Mouse (Mus musculus) left cerebral cortex, adult 11 months (tissue): Measurements from ENCODE around the gene Fbxw27.
A peak's percentile ranks its signal among the peaks of the same experiment; 100 is the strongest.
"Not testable (repeated sequence)": the region's sequence is repeated elsewhere in the genome, so short reads cannot be mapped to it uniquely, and the experiment has no call there.

Experiments used
- DNase-seq: peaks from one replicate; pipeline ENCODE4 v3.0.0; 2022; ENCODE audit warnings: low spot score

Gene Fbxw27

DNA sequence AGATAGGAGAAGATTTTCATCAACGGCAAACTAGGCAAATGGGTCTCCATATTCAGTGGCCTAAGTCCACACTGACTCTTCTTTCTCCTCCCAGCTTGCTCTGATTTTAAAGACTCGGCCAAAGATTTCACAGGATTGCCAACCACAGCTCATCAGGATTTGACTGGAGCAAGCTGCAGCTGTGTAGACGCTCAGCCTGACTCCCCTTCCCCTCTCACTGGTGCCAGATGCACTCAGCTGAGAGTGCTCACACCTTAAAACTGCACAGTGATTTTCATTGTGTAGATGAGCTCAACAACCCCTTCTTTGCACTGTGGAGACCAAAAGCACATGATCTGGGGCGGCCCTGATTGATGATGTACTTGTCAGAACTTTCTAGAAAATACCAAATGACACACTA, at the start of gene Fbxw27:
Gene Fbxw27, minus strand, starts transcription at position 101 of the 400 bp plus-strand sequence.
- DNase-seq, result not testable (repeated sequence)

DNA sequence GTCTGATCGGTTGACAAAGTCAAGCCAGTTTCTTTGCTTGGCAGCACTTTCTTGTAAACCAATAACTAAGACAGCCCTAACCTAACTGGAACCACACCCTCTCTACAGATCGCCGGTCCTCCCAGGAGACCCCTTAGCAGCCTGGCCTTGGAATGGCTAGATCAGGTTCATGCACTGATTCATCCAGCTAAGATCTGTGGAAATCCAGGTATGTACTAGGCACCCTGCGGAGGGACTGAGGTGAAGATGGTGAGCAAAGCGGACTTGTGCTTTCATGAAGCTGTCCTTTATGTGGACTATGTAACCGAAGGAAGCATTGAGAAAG, 42.6 kb upstream of the Fbxw27 start:
- no peak for DNase-seq

DNA sequence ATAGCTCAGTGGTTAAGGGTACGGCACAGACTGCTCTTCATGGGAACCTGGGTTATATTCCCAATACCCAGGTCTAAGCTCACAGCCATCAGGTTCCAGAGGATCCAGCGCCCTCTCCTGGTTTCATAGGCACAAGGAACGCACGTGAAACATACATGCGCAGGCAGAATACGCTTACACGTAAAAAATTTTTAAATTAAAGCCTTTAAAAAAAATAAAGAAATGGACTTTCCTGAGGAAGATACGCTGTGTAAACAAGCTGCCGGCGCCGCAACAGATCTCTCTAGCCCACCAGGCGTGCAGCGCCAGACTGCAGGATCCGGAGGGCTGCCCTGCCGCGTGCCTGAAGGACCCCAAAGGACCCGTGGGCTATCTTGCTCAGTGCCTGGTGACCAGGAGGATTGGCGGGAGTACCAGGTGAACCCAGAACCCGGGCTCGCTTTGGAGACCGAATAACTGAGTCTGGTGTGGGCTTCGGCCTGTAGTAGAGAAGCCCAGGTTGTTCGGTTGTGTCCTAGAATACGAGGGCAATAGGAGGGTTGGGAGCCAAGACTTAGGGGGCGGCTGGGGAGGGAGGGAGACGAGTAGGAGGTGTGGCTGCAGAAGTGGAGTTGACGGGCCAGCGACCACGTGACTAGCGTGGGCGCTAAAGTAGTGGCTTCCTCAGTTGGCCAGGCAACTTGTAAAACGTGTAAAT, 42.1 kb upstream of the Fbxw27 start, which contains the start of gene Nme6:
Gene Nme6, plus strand, starts transcription at position 359 of the 697 bp plus-strand sequence.
- DNase-seq, result peak; percentile 73

DNA sequence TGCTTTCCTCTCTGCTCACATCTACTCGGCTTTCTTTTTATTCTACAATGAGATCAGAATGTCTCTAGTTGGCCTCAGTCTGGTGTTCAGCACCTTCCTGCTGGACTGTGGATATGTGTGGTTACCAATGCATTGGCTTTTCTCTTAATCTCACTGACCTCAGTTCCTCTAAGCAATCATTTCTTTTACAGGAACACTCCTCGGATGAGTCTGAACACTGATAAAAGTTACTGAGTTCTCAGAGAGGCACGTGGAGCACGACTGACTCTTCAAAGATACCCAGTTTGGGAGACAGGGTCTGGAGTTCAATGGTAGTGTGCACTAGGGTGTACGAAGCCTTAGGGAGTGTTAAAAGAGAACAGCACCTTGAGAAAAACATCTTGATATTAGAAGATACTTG, 35.7 kb upstream of the Fbxw27 start:
- DNase-seq, result no peak

DNA sequence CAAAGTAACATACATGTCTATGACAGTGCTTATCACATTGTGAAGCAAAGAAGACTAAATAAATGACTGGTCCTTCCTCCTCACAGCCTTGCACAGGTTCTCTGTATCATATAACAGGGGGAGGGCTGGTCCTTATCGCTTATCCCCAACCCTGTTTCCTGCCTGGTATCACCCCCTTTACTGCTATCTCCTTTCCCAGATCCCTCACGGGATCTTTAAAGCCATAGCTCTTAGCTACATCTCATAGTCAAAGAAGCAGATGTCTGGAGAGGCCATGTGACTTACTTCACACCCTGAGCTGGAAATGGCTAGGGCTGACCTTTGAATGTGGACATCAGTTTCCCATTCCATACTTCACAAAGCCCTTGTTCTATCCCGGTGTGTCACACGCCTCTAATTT, 35.3 kb upstream of the Fbxw27 start:
- DNase-seq, result no peak

DNA sequence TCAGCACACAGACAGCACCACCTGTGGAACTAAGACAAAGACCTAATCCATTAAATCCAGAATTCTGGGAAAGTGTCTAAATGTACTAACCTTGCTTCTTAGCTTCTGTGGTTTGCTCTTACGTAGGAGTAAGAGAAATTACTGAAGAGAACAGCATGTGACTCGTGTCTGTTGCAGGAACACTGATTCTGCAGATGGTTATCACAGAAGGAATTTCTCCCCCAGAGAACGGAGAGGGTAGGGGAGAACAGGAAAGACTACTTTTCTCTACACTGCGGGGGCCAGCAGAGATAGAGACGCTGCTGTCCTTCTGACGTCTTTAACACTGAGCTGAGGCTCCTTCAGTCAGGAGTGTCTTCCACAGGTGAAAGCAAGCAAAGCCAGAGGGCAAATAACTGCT, 25.9 kb upstream of the Fbxw27 start:
- no peak for DNase-seq

DNA sequence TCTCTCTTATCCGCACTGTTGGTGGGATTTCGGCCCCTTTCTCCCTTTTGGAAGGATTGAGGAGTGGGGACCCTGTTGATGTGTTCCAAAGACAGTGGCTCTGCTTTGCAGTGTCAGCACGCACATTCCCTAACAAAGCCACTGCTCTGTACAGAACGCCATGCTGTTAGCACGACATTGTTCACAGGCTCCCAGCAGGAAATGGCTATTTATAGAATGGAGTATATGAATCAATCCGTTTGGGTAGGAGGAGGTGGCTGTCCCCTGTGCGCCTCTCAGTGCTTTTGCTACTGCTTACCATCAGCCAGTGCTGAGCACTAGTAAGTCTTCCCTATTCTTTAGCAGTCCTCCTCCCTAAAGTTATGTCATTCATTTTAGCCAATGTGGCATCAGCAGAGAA, 23.0 kb upstream of the Fbxw27 start:
- DNase-seq, result no peak

DNA sequence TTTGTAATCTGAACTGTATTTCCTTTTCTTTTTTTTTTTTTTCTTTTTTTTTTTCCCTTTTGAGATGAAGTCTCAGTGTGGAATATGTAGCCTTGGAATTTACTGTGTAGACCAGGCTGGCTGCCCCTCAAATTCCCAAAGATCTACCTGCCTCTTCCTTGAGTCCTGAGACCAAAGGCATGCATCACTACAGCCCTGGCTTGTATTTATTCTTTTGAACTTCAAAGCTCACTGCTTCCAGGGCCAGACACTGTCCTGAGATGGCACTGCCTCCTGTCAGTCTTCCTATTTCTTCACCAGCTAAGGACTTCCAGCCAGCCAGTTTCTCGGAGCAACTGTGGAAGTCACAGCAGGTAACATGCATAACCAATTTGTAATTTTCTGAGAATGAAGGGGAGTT, 21.5 kb upstream of the Fbxw27 start, which contains the start of gene Spink8:
Gene Spink8, plus strand, starts transcription at position 301 of the 400 bp plus-strand sequence.
- DNase-seq, result no peak

DNA sequence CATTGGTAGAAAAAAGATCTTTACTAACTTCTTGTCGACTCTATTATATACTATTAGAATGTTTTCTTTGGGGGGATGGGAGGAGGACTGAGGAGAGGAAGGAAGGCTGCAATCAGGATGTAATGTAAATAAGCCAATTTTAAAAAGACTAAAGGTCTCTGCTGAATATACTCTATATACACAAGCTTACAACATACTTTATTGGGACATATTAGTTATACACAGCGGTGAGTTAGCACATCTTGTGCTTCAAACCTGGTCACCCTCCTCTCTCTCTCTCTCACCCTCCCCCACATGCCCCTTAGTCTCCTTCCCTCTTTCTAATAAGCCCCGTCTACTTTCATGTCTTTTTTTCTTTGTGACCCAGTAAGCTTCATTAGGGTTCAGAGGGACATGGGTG, 17.4 kb upstream of the Fbxw27 start:
- no peak for DNase-seq

DNA sequence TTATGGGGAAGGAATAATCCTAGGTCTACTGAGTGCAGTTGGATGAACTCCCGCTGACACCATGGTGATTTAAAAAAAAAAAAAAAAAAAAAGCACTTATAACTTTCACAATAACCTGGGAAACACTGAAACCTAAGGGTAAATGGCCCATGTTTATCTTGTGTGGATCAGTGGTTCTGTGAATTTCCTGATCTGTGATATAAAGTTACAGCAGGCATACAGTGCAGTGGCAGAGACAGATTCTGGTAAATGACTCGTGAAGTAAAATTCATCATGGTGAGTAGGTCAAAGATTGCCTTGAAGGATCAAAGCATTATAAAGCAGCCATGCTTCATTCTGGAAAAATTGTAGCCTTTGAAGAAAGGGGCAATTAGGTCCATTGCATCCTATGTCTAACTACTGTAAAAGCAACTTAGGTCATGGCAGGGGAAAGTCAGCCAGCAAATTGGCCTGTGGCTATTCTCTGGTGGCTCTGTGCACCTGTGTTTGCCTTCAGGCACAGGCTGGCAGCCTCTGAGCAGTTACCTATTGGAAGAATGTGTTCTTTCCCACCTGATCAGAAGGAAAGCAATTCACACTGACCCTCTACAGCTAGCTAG, 16.3 kb upstream of the Fbxw27 start:
- DNase-seq, result no peak

DNA sequence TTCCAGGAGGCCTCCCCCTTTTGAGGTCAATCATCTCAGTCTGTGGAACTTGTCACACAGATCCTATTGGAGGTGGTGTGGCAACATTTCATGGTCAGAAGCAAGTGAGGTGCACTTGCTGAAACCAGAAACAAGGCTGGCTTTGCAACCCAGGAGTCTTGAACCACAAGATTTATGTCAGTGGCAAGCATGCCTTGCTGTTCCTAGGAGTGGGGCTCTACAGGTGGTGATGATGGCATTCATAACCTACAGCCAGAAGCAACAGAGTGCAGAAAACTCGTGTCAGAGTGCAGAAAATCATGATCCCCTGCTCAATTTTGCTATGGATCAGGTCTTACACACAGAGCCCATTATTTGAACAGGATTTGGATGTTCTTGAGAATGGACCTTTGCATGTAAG, 15.8 kb upstream of the Fbxw27 start:
- no peak for DNase-seq

DNA sequence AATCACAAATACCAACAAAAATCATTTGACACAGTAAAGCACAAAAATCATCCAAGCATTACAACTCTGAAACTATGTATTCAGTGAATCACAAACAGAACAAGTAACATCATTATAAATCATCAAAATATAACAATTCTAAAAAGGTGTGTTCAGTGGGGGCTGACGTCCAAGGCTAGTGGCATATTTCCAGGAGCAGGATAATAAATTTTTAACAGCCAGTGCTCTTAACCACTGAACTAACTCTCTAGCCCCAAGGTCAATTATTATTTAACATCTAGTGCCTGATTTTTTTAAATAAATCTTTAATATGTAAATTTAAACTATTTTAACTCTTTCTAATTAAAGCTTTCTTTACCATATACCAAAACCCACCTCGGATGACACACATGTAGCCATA, 15.1 kb upstream of the Fbxw27 start:
- not testable (repeated sequence) for DNase-seq

DNA sequence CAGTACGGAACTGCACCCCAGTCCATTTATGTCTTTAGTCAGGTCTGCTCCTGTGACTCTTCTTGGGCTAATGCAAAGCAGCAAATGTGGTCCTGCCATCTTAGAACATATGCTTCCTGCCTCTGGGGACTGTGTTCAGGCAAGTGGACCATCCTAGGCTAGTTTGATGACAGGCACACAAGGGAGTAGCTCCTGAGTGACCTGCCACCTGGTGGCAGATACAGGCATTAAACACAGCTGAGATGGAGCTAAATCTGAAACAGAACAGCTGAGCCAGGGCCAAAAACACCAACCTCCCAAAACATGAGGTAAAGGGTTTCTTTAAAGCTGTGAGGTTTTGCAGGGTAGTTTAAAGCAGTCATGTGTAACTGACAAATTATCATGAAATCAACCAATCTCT, 7.6 kb upstream of the Fbxw27 start:
- no peak for DNase-seq

DNA sequence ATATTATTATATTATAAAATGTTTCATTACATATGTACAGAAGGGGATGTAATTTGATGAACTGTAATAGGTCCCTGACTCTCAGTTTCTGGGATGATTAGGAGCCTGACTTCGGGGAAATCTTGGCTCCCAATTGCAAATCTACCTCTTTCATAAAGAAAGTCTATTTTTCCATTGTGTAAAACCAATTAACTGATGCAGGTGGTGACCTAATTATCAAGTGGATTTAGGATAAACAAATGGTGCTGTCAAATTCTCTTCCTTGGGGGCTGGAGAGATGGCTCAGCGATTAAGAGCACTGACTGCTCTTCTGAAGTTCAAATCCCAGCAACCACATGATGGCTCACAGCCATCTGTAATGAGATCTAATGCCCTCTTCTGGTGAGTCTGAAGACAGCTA, 5.3 kb upstream of the Fbxw27 start:
- no peak for DNase-seq

DNA sequence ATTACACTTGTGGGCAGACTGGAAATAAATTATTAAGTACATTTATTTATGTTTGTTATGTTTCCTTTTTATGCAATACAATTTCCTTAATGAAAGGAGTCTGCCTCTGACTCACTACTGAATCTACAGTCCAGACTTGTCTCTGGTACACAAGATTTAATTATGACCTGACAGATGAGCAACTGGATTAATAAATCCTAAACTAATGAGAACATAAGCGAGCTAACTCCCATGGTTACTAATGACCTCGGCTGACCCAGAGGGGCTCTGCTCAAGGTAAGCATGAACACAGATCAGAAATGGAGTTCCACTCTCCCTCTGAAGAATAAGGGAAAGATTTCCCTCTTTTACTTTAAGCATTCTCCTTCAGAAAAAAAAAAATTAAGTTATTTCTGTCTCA, 4.8 kb upstream of the Fbxw27 start:
- DNase-seq, result no peak

DNA sequence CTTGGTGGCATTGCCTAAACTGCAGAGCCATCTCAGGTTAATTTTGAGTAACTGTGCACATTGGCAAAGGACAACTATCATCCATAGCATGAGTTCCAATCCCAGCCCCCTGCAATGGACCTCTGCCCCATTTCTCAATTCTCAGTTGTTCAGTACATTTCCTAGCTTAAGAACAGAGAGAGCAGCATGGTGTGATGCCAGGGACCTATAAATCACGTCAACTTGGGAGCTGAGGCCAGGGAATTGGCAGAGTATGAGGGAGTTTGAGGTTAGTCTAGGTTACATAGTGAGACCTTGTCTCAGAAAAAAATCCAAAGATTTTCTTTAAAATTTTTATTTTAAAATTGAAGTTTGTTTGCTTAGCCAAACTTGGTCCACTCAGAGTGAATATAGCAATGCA, 23.6 kb downstream of the Fbxw27 start:
- not testable (repeated sequence) for DNase-seq

DNA sequence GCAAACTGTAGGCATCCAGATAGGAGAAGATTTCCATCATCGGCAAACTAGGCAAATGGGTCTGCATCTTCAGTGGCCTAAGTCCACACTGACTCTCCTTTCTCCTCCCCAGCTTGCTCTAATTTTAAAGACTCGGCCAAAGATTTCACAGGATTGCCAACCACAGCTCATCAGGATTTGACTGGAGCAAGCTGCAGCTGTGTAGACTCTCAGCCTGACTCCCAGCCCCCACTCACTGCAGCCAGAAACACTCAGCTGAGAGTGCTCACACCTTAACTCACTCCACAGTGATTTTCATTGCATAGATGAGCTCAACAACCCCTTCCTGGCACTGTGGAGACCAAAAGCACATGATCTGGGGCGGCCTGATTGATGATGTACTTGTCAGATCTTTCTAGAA, 44.5 kb downstream of the Fbxw27 start, which contains the start of gene Fbxw26:
Gene Fbxw26, minus strand, starts transcription at position 101 of the 400 bp plus-strand sequence.
- not testable (repeated sequence) for DNase-seq
